Mouse (Mus musculus): ENCODE measurements around the gene Cdk18.
A peak's percentile ranks its signal among the peaks of the same experiment; 100 is the strongest.
"Not testable (repeated sequence)": the region's sequence is repeated elsewhere in the genome, so short reads cannot be mapped to it uniquely, and the experiment has no call there.

Cdk18 gene

GRCm38 (mm10) chr1:132139416-132139864 is at the start of gene Cdk18:
TSS of gene Cdk18 (minus strand) at chr1:132139684.
- DNase-seq (ENCODE audit: low spot score): no peak

- DNase-seq (ENCODE audit: low spot score): no peak
These were observed 49.7 kb upstream of the Cdk18 start for GRCm38 (mm10) chr1:132189231-132189630.

- DNase-seq (ENCODE audit: low spot score): no peak
These were observed 49.1 kb upstream of the Cdk18 start for GRCm38 (mm10) chr1:132188442-132189066.

- no peak for DNase-seq (ENCODE audit: low spot score)
These were observed 46.8 kb upstream of the Cdk18 start for GRCm38 (mm10) chr1:132186303-132186702.

GRCm38 (mm10) chr1:132171619-132172018 is 32.1 kb upstream of the Cdk18 start:
- no peak for DNase-seq (ENCODE audit: low spot score)

GRCm38 (mm10) chr1:132170698-132171097 is 31.2 kb upstream of the Cdk18 start:
- no peak for DNase-seq (ENCODE audit: low spot score)

- no peak for DNase-seq (ENCODE audit: low spot score)
These were observed 28.8 kb upstream of the Cdk18 start for GRCm38 (mm10) chr1:132168115-132168767.

GRCm38 (mm10) chr1:132165859-132166258 is 26.4 kb upstream of the Cdk18 start:
- DNase-seq (ENCODE audit: low spot score): peak; percentile 15

GRCm38 (mm10) chr1:132164780-132165518 is 25.5 kb upstream of the Cdk18 start:
- no peak for DNase-seq (ENCODE audit: low spot score)

- not testable (repeated sequence) for DNase-seq (ENCODE audit: low spot score)
These were observed 23.1 kb upstream of the Cdk18 start for GRCm38 (mm10) chr1:132162618-132163017.

GRCm38 (mm10) chr1:132161211-132161880 is 21.9 kb upstream of the Cdk18 start:
- no peak for DNase-seq (ENCODE audit: low spot score)

- DNase-seq (ENCODE audit: low spot score): no peak
These were observed 20.2 kb upstream of the Cdk18 start for GRCm38 (mm10) chr1:132159681-132160080.

GRCm38 (mm10) chr1:132158741-132159140 is 19.3 kb upstream of the Cdk18 start:
- DNase-seq (ENCODE audit: low spot score): no peak

- DNase-seq (ENCODE audit: low spot score): no peak
These were observed 18.3 kb upstream of the Cdk18 start for GRCm38 (mm10) chr1:132157808-132158207.

- peak; percentile 52 for DNase-seq (ENCODE audit: low spot score)
These were observed 17.7 kb upstream of the Cdk18 start for GRCm38 (mm10) chr1:132157016-132157781.

GRCm38 (mm10) chr1:132155737-132156136 is 16.3 kb upstream of the Cdk18 start:
- DNase-seq (ENCODE audit: low spot score): peak; percentile 48

- no peak for DNase-seq (ENCODE audit: low spot score)
These were observed 14.2 kb upstream of the Cdk18 start for GRCm38 (mm10) chr1:132153691-132154090.

GRCm38 (mm10) chr1:132153086-132153690 is 13.7 kb upstream of the Cdk18 start:
- DNase-seq (ENCODE audit: low spot score): no peak

- DNase-seq (ENCODE audit: low spot score): no peak
These were observed 12.4 kb upstream of the Cdk18 start for GRCm38 (mm10) chr1:132151908-132152307.

- no peak for DNase-seq (ENCODE audit: low spot score)
These were observed 11.5 kb upstream of the Cdk18 start for GRCm38 (mm10) chr1:132150817-132151601.
